Mouse (Mus musculus) induced T-regulatory cell, adult 2 months (primary cell): ENCODE data around the gene Lurap1l.
"Not testable (repeated sequence)": the region's sequence is repeated elsewhere in the genome, so short reads cannot be mapped to it uniquely, and the experiment has no call there.

Source experiments
- DNase-seq: peaks from one replicate; pipeline ENCODE4 v3.0.0-alpha.2; 2012; ENCODE audit warnings: low read depth

Lurap1l gene

DNA sequence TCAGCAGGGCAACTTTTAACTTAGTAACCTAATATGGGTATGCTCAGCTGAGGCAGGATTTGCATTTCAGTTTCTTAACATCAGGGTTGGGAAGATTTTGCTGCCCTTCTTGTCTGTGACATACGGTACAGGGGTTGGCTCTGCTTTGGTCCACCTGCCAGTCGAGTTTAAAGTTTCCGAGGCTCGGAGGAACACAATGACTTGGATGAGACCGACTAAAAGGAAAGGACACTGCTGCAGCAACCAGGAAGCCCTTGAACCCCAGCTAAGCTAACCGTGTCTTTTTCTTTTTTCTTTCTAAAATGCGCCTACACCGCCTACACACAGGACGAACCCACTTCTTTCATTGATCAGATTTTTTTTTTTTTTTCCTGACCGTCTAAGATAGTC is at the start of gene Lurap1l:
TSS of gene Lurap1l (plus strand) at position 166 of the 390 bp plus-strand sequence.
- DNase-seq, result no peak

DNA sequence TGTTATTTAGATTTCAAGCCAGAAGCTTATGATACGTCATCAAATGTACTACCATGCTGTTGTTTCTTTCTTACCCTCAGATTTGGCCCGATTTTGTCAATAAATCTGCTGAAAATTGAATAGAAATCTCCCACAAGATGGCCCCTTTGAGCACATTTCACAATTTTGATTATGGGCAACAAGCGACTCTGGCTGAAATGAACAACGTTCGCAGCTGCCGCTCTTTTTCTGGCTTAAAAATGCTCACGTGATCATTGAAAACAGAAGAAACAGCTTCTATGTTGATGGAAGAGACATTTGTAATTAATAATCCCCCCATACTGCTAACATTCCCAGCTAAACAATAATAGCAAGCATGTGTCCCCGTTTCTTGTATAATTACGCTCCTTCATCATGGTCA is 47.5 kb upstream of the Lurap1l start:
- no peak for DNase-seq

DNA sequence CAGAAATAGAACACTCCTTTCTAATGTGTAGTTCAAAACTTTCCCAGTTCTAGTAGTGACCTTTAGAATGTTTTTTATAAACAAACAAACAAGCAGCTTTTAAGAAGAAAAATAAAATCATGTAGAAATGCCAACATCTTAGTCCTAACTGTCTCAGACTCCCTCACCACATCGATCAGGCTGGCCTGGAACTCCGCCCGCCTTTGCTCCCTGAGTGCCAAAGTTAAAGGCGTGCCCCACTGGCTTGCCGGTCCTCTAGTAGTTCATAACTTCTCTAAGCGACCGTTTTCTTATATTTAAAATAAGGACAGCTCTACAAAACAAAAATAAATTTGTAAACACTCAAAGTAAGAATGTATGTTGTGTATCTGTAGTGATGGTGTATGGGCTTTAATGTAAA is 46.5 kb upstream of the Lurap1l start:
- DNase-seq, result no peak

DNA sequence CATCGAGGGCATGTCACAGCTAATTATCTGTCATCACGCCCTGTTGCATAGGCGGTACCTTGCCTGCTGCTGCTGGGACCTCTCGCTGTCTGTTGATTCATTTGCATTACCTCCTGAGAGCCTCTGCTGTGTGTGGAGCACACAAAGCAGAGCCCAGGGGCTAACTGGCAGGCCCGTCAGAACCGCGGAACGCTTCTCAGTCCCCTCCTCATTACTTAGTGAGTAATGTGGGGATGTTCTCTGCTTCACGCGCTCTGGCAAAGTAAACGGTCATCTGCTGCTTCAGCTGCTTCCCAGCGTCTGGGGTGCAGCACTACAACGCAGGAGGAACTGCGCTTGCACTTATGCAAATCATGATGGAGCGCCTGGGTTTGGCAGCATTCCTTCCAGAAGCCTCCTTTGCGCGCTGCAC is 45.9 kb upstream of the Lurap1l start:
- DNase-seq, result no peak

DNA sequence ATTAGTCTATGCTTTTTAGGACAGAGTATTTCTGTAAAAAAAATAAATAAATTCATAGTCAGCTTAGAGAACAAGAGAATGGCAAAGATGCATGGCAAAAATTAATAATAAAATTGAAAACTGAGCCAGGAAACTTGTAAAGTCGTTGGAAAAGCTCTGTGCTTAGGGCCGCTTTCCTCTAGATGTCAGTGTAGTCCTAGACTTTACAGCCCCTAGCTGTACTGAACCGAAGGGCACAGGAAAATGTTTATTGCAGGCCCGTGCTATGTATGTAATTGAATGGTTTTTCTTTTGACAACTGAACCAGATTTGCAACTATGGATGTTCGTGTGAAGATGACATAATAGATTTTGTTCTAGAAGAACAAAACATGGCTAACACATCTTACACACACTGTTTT is 44.4 kb upstream of the Lurap1l start:
- no peak for DNase-seq

DNA sequence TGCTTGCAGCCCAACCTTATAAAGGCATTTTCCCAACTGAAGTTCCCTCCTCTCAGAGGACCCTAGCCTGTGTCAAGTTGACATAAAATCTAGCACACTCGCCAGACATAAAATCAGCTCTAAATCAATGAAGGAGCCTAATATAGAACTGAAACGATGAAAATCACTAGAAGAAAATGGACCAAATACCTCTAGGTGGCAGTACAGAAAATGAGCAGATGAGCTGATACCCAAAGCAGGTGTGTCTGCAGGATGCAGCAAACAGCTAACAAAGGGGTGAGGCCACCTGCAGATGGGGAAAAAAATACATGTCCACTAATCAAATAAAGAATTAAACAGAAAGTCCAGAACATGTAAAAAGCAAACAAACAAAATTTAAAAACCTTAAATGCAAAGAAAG is 40.8 kb upstream of the Lurap1l start:
- no peak for DNase-seq

DNA sequence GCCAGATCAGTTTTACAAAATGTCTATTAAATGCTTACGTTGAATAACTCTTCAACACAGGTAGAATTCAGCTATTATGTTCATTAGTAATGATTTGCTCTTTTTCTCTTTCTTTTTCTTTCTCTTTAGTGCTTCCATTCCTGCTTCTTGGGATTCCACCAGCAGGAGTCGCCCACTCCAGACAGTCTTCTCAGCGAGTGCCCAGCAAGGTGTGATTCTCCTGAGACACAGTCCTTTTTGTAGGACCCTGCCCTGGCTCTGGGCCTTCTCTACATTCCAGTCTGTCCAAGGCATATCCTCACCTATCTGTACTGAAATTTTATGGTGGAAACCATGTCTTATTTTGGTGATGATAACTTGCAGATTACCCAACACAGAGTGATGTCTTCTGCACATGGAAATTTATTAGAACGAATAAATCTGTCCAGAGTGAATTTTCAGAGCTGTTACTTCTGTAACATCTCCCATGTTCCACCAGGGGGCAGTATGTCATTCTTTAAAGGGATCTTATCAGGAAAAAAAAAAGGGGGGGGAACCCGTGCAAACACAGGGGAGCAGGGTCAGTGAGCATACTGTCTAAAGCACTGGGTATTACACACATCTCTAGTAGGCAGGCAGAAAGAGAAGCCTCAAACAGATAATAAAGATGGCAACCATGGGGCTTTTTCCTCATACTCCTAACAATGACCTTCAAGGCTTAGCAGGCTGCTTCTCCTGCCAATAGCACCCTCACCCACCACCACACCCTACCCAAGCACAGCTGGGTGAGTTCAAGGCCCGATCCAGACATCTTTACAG is 37.4 kb upstream of the Lurap1l start:
- no peak for DNase-seq

DNA sequence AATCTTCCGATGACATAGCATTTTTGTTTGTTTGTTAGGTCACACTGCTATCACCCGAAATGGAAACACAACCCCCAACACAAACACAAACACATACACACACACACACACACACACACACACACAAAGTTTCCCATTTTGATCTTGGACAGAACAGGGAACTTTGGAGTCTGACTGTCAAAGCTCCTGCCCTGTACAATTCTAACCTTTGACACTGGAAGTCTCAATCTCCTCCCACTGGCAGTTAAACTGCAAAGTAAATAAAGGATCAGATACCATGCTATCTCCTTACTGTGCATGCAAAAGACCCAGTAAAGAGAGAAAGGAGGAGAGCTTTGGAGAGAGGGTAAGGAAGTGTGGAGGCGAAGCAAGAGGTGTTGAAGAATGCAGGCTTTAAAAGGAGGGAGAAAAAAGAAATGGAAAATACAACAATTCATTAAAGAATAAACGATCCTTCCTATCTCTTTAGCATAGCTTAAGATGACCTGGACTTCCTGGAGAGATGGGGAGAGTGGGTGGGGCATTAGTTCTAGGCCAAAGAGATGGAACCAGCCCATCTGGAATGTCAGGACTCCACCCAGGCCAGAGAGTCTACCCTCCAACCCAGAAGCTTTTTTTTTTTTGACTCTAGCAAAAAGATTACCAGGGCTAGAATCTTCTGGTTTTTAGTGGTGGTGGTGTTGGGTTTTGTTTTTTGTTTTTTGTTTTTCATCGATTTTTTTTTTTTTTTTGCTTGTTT is 36.2 kb upstream of the Lurap1l start:
- DNase-seq, result no peak

DNA sequence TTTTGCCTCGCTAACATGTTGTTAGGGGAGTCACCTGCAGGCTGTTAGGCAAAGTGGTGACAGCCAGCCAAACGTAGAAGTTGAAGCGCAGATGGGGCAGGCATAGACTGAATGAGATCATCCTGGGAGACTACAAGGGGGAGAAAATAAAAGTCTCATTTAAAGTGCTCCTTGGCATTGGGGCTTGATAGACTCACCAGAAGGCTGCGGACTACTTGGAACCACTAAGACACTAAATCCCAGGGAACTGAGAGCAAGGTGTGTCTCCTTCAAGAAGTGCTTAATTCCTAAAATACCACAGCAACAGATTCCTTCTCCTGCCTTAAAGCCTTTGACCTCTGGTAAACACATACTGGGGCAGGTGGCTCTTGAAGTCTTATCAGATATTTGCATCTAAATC is 35.4 kb upstream of the Lurap1l start:
- no peak for DNase-seq

DNA sequence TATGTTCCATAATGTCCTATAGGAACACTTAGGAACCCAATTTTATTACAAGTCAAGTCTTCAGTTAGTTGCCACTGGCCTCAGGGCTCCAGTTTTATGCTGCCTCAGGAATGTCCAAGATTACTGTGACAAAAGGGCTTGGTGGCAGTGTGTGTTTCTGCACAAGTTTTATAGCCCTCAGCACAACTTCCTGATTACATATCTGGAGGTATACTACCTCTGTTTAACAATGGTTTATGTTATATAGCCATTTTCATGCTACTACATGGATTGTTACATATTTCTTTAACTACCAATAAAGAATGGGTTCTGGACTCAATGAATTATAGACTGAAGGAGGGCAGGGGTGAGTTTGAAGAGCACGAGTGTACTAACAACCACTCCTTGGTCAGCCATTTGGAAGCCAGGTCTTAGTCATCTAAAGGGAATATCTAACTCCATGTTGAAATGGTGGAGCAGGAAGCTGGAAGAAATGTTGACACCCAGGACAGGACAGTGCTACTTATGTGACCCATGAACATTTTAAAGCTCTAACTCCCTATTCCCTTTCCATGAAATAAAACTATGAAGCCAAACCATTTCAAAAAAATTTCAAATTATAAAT is 28.3 kb upstream of the Lurap1l start:
- no peak for DNase-seq

DNA sequence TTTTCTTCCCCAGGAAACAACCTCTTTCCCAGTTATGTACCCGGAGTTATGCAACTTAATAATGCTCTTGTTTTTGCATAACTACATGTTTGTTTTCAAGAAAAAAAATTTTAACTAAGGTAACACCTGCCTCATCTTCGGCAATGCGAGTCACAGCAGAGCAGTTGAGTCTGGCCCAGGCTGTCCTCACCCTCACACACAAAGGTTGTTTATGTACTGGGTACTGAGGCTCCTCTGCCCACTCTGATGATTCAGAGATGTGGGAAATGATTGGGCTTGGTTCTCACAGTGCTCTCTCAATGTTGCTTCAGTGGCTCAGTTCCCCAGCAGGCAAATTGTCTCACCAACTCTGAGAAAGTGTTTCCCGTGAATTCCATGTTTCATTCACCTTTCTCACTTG is 23.8 kb upstream of the Lurap1l start:
- DNase-seq, result no peak

DNA sequence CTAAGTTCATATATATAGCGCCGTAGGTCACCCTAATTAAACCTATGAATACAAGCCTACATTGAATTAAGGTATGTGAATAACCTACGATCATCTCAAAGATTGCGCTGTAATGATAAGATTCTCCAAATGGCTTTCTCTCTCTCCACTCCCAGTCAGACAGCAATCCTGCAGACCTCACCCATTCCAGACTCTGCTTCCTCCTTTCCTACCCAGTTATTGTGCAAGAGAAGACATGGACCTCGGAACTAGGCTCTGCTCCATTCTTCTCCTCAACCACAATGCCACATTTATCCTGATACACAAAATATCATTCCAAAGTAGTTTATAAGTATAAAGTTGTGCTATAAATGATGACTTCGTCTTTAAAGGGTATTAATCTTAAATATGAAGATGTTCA is 19.4 kb upstream of the Lurap1l start:
- DNase-seq, result no peak

DNA sequence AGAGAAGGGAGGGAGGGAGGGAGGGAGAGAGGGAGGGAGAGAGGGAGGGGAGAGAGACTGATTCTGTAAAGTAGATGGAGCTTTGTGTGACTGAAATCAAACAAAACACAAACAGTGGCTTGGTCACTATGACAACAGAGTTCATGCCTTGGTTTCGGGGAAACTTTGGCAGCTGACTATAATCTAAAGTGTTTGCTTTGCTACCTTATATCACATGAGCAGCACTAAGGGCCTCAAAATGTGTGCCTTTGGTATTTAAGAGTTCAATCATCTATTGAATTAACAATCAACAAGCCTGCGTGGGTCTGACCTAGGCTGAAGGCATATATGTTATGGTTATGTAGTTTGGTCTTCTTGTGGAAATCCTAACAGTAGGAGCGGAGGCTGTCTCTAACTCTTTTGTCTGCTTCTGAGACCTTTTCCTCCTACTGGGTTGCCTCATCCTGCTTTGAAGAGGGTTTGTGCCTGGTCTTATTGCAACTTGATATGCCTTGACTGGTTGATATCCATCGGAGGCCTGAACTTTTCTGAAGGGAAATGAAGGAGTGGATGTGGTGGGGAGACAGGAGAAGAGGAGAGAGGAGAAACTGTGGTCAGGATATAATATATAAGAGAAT is 15.1 kb upstream of the Lurap1l start:
- no peak for DNase-seq

DNA sequence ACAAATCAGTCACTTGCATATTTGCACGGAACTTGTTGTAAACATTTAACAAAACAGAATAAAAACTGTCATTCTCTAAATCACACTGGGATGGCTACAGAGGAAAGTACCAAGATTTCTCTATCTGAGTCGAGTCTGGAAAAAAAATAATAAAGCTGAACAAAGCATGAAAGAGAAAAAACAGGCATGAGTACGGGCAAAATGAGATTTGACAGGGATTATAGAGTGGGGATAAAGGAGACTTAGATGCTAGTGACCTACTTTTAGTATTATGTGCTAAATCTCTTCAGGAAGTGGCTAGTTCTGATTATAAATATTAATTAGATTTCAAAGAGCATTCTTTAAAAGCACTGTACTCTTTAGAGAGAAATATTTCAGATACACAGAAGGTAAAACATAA is 3.7 kb upstream of the Lurap1l start:
- no peak for DNase-seq

DNA sequence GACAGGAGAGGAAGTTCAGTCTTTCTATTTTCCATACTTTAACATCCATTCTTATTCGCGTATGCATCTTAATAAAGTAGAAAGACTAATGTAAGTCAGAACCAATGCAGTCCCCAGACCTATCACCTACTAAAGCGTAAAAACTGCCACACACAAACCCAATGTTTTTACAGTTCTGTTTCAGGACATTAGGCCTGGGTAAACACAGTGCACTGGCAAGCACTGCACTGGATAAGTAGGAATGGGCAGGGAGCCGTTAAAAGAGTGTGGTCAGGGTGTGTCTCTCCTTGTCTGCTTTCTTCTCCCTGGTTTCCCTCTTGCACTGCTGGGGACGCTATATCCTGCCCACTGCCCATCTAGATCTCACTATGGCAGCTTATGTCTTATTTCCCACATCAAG is 2.5 kb upstream of the Lurap1l start:
- DNase-seq, result no peak

DNA sequence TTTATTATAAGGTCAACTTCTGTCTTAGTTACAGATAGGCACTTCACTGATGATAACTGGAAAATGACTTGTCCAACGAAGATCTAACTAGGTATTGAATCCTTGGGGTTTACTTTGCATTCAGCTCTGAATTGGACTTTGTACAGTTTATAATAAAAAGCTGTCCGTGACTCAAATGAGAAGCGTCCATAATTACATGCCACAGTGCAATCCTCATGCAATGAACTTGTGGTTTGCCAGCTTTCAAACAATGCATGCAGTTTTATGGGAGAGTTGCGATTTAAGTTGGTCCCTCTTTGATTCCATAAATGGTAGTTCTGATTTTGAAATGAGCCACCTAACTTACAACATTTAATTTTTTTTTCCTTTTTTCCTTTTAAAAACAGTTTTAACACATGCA is 1.5 kb upstream of the Lurap1l start:
- DNase-seq, result no peak

DNA sequence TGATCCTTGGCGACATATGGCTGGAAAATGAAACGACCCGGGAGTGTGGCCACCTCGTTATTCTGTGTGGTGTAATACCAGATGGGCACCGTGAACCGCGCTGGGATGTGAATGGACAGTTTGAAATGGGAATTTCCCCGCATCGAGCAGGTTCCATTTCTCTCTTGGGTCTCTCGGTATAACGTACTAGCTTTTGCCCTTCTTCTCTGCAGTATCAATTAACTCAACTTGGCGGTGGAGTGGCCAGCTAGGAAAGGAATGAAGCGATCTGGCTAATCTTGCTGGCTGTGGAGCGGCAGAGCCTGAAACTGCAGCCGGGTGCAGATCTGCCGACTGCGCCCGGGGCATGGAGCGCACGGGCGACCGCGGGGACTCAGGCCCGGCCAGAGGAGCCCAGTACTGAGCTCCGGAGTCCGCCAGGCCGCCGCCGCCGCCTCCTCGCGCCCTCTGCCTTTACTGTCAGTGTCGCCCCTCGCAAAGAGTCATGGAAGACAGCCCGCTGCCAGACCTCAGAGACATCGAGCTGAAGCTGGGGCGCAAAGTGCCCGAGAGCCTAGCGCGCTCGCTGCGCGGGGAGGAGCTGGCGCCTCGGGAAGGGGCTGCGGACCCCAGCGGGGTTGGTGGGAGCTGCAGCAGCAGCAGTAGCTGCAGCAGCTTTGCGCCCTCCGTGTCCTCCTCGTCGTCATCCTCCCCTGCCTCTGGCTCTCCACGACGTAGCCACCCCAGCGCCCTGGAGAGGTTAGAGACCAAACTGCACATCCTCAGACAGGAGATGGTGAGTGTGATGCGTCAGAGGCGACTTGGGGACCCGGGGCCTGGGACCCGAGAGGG is 640 bp downstream of the Lurap1l start:
- DNase-seq, result no peak

DNA sequence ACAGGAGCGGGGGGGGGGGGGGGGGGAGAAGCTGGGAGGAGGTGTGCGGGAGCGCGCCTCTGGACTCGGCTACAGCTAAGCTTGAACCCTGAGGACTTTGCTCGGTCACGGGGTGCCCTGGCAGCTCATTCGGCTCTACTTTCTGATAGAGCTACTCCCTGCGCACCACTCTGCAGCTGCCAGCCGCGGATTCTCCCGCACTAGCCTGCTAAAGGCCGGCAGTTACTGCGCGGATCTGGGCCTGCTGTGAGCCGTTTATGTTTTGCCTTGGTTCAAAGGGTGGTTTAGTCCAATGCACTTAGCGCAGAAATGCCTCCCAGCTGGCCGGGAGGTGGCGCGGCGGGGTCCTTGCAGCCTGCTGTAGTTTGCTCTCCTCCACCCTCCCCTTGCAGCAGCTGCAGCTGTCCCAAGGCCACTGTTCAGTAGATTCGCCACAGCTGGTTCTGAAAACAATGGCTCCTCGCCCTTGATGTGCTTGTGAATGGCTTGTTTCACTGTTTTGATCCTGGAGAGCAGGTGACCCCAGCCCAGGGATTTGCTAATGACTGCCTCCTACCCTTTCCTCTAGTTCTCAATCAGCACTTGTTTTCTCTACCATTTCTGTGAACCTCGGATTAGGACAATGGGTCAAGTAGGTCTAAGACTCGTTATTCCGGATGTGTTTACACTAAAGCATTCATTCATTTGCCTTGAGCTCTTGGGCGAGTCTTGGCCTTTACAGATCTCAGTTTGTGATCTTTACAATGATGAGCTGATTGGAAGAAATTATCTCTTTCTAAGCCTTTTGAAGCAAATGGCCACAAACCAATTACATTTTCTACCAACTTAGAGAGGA is 1.5 kb downstream of the Lurap1l start:
- no peak for DNase-seq

DNA sequence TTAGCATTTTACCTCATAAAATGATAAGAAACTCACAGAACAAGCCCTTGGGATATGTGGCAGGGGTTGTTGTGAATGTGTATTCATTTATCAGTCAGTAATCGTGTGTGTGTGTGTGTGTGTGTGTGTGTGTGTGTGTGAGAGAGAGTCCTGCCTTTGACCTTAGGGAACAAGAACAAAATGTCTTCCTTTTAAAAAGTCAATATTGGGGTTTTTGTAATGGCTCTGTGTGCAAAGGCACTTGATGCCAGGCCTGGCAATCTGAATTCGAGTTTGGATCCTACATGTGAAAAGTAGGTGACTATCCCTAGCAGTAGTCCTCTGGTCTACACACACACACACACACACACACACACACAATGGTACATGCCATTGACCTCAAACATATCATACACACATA is 4.8 kb downstream of the Lurap1l start:
- DNase-seq, result no peak

DNA sequence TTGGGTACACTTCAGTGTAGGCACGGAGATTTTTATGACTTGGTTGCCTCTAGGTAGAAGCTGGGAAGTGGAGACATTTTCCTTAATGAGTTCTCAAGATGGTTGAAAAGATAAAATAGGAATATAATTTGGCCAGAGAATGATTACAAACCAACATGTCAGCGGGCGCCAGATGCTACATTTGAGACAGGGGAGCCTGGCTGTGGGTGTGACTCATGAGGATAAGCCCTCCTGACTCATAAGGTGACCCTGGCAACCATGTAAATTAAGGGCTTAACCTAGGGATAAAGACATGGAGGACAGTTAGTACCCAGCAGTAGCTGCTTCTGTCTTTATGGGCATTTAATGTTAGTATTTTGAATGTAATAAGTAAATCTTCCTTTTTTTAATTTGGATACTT is 6.2 kb downstream of the Lurap1l start:
- no peak for DNase-seq

DNA sequence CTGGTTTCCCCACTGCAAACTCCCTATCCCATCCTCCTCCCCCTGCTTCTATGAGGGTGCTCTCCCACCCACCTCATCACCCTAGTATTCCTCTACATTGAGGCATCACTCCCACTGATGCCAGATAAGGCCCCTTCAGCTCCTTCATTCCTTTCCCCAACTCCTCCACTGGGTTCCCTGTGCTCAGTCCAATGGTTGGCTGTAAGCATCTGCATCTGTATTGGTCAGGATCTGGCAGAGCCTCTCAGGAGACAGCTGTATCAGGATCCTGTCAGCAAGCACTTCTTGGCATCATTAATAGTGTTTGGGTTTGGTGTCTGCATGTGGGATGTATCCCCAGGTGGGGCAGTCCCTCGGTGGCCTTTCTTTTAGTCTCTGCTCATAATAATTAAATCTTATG is 6.7 kb downstream of the Lurap1l start:
- DNase-seq, result not testable (repeated sequence)
